Mouse (Mus musculus) lung, embryonic 14.5 days (tissue): ENCODE data around the gene Fgf11. TPM values are rescaled to one million over a fixed set of nuclear protein-coding genes. Genes with fewer than 3 reads are reported as not detected.

Experiments
- ATAC-seq: fragments of 200-750 bp; cut with Nextera tagmentation; 2 replicates; pipeline ENCODE4 v1.8.0; 2017; ENCODE audit warnings: mild to moderate bottlenecking, moderate TSS enrichment, moderate library complexity; ENCODE audit not compliant: insufficient read depth
- DNase-seq: peaks from one replicate; pipeline ENCODE4 v3.0.0-alpha.2; 2015
- H3K27ac ChIP-seq: fragments of 300-500 bp; sonication (generic); 2 replicates; pipeline ENCODE4 v1.5.1; 2014; ENCODE audit warnings: low read depth, mild to moderate bottlenecking, moderate library complexity
- H3K27me3 ChIP-seq: fragments of 300-500 bp; sonication (generic); 2 replicates; pipeline ENCODE4 v1.6.1; 2014; ENCODE audit warnings: low read length, control low read depth; ENCODE audit not compliant: insufficient read depth
- H3K36me3 ChIP-seq: fragments of 300-500 bp; sonication (generic); 2 replicates; pipeline ENCODE4 v1.6.1; 2014; ENCODE audit warnings: control low read depth; ENCODE audit not compliant: insufficient read depth
- H3K4me1 ChIP-seq: fragments of 300-500 bp; sonication (generic); 2 replicates; pipeline ENCODE4 v1.6.1; 2014; ENCODE audit warnings: antibody characterized with exemption, control low read depth; ENCODE audit not compliant: insufficient read depth
- H3K4me2 ChIP-seq: fragments of 300-500 bp; sonication (generic); 2 replicates; pipeline ENCODE4 v1.6.1; 2014; ENCODE audit warnings: mild to moderate bottlenecking
- H3K4me3 ChIP-seq: fragments of 300-500 bp; sonication (generic); 2 replicates; pipeline ENCODE4 v1.5.1; 2014; ENCODE audit warnings: low read depth, low read length
- H3K9ac ChIP-seq: fragments of 300-500 bp; sonication (generic); 2 replicates; pipeline ENCODE4 v1.6.1; 2014
- H3K9me3 ChIP-seq: fragments of 300-500 bp; sonication (generic); 2 replicates; pipeline ENCODE4 v1.6.1; 2016; ENCODE audit warnings: low read depth, low read length, control low read depth
- CTCF ChIP-seq: IDR thresholded peaks from 2 replicates; pipeline ENCODE4 v1.5.1; 2016; ENCODE audit warnings: antibody characterized with exemption, low read depth
- WGBS: fragments of 180-500 bp; shearing (Covaris S2); extraction: QIAGEN DNeasy Blood & Tissue Kit; methylation state at CpG from one replicate; pipeline ENCODE4 v1.1.7; 2014; 5-methylcytosine and 5-hydroxymethylcytosine counted together
- polyA plus RNA-seq: library from polyadenylated mRNA; unstranded; fragments of >200 nt; fragmentation: Nextera tagmentation; extraction: Ambion mirVana; gene quantifications from 2 replicates; pipeline ENCODE4 v1.2.1, GENCODE M21; 2014

Fgf11 gene
- polyA plus RNA-seq, 1 experiment from 2014 or later, result 1.6 TPM

- 37% methylated on average over 9 of the region's 9 CpGs for WGBS
- peak overlapping the region; percentile 88 for H3K4me2 ChIP-seq
- ATAC-seq (no peak), DNase-seq (no peak)
- H3K4me3 ChIP-seq, result peak overlapping the region; percentile 54
- peaks cover 20% of the 10 kb centered on the region for H3K4me1 ChIP-seq
- H3K9me3 ChIP-seq, result no peaks in the 10 kb centered on the region
- peak overlapping the region; percentile 99 for H3K27ac ChIP-seq
- H3K36me3 ChIP-seq, result 0 out of 2 replicates have a peak, but pooled peaks cover 4% of the 10 kb centered on the region
- no peak for TF ChIP-seq CTCF
- peak overlapping the region; percentile 84 for H3K9ac ChIP-seq
- no peaks in the 10 kb centered on the region for H3K27me3 ChIP-seq
Observed at GRCm38 (mm10) chr11:69757303-69758089, 44.2 kb downstream of the Fgf11 start.

GRCm38 (mm10) chr11:69754701-69755100 lies 47.0 kb downstream of the Fgf11 start:
- H3K9ac ChIP-seq, result no peak overlapping the region
- TF ChIP-seq CTCF, result peak; percentile 63
- H3K27ac ChIP-seq, result no peak overlapping the region
- peak; percentile 83 for DNase-seq
- H3K4me2 ChIP-seq, result no peak overlapping the region; the same call in 1 of the 2 replicates
- ATAC-seq, result no peak
- peaks cover 10% of the 10 kb centered on the region for H3K4me1 ChIP-seq
- no peak overlapping the region for H3K4me3 ChIP-seq
- H3K36me3 ChIP-seq, result 0 out of 2 replicates have a peak, but pooled peaks cover 4% of the 10 kb centered on the region
- no peaks in the 10 kb centered on the region for H3K27me3 ChIP-seq
- H3K9me3 ChIP-seq, result no peaks in the 10 kb centered on the region
- 40% methylated on average over 3 of the region's 3 CpGs for WGBS

DNA sequence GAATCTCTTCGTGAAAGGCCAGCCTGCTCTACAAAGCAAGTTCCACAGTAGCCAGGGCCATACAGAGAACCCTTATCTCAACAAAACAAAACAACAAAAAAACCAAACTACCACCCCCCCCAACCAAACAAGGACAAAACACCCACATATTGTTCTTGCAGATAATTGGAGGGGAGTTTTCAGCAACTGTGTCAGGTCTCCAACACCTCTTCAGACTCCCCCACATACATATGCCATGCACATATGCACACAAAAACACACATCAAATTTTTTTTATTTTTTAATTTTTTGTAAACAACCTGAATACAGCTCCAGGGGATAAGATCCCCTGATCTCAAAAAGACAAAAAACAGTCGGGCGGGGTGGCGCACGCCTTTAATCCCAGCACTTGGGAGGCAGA lies 47.4 kb downstream of the Fgf11 start:
- Histone ChIP-seq H3K4me3 (no peak overlapping the region), H3K9me3 (no peaks in the 10 kb centered on the region), H3K36me3 (0 out of 2 replicates have a peak, but pooled peaks cover 7% of the 10 kb centered on the region), H3K4me2 (no peak overlapping the region), H3K9ac (no peak overlapping the region), H3K27ac (no peak overlapping the region), H3K4me1 (peaks cover 8% of the 10 kb centered on the region), H3K27me3 (no peaks in the 10 kb centered on the region)
- no peak for DNase-seq
- 84% methylated on average over 5 of the region's 5 CpGs for whole genome bisulfite sequencing
- TF ChIP-seq CTCF, result no peak
- no peak for ATAC-seq

- Histone ChIP-seq H3K27me3 (no peaks in the 10 kb centered on the region), H3K27ac (peak overlapping the region; percentile 2; the same call in 1 of the 2 replicates), H3K4me3 (no peak overlapping the region), H3K4me1 (peaks cover 8% of the 10 kb centered on the region), H3K9me3 (no peaks in the 10 kb centered on the region), H3K36me3 (peaks cover 12% of the 10 kb centered on the region), H3K9ac (no peak overlapping the region), H3K4me2 (no peak overlapping the region)
- DNase-seq (no peak), ATAC-seq (no peak)
- no peak for TF ChIP-seq CTCF
Observed at GRCm38 (mm10) chr11:69752686-69753085, 49.0 kb downstream of the Fgf11 start.

DNA sequence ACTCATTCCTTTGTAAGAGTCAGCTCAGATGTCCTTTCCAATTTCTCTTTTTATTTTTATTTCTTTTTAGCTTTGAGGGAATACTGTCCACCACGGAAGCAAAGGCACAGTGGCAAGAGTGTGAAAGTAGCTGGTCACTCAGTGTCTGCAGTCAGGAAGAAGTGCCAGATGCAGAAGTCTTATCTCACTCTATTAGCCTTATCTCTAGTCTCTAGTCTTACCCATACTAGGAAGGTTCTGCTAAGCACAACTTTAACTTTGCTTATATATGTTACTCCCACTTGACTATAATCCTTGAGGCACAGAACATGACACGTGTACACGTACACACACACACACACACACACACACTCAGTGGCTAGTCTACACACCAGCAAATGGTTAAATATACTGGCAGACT lies 50.0 kb downstream of the Fgf11 start:
- 0 out of 2 replicates have a peak, but pooled peaks cover 3% of the 10 kb centered on the region for H3K4me1 ChIP-seq
- no peak overlapping the region for H3K4me2 ChIP-seq
- no peaks in the 10 kb centered on the region for H3K27me3 ChIP-seq
- H3K36me3 ChIP-seq, result peaks cover 21% of the 10 kb centered on the region
- no peak overlapping the region for H3K4me3 ChIP-seq
- ATAC-seq (no peak), DNase-seq (no peak)
- no peak overlapping the region for H3K9ac ChIP-seq
- H3K27ac ChIP-seq, result no peak overlapping the region
- WGBS, result 58% methylated on average over 3 of the region's 3 CpGs
- no peak for TF ChIP-seq CTCF
- no peaks in the 10 kb centered on the region for H3K9me3 ChIP-seq

Other genes starting within 250 kb of the Fgf11 start
- gene Efnb3, start 241.7 kb downstream of the Fgf11 start, polyA plus RNA-seq, result 2.8 and 3.3 TPM in 2 replicates
- 27.1 and 33.6 TPM in 2 replicates for gene Wrap53, start 221.6 kb downstream of the Fgf11 start, polyA plus RNA-seq
- gene Trp53, start 221.5 kb downstream of the Fgf11 start, polyA plus RNA-seq, result 178 and 202 TPM in 2 replicates
- gene Atp1b2, start 195.9 kb downstream of the Fgf11 start, polyA plus RNA-seq, result 6.9 and 9.8 TPM in 2 replicates
- gene Shbg, start 184.0 kb downstream of the Fgf11 start, polyA plus RNA-seq, result not detected in 2 replicates
- gene Sat2, start 179.8 kb downstream of the Fgf11 start, polyA plus RNA-seq, result 18.0 and 18.3 TPM in 2 replicates
- 26.8 and 31.2 TPM in 2 replicates for gene Fxr2, start 168.9 kb downstream of the Fgf11 start, polyA plus RNA-seq
- not detected in 2 replicates for gene Sox15, start 146.5 kb downstream of the Fgf11 start, polyA plus RNA-seq
- 29.4 and 32.2 TPM in 2 replicates for gene Mpdu1, start 139.2 kb downstream of the Fgf11 start, polyA plus RNA-seq
- gene Cd68, start 135.7 kb downstream of the Fgf11 start, polyA plus RNA-seq, result 12.1 and 13.5 TPM in 2 replicates
- 695 and 712 TPM in 2 replicates for gene Eif4a1, start 129.4 kb downstream of the Fgf11 start, polyA plus RNA-seq
- 78.7 and 95.0 TPM in 2 replicates for gene Senp3, start 119.8 kb downstream of the Fgf11 start, polyA plus RNA-seq
- 0.64 and 0.93 TPM in 2 replicates for gene Tnfsf13, start 116.1 kb downstream of the Fgf11 start, polyA plus RNA-seq
- 10.0 and 11.6 TPM in 2 replicates for gene Tnfsf12, start 106.0 kb downstream of the Fgf11 start, polyA plus RNA-seq
- 4.4 and 5.3 TPM in 2 replicates for gene Tnfsfm13, start 105.8 kb downstream of the Fgf11 start, polyA plus RNA-seq
- 50.4 and 50.5 TPM in 2 replicates for gene Polr2a, start 43.2 kb downstream of the Fgf11 start, polyA plus RNA-seq
- 0.12 and 0.20 TPM in 2 replicates for gene Slc35g3, start 39.9 kb downstream of the Fgf11 start, polyA plus RNA-seq
- gene Zbtb4, start 35.9 kb downstream of the Fgf11 start, polyA plus RNA-seq, result 2.5 TPM in 2 replicates
- gene Chrnb1, start 5.9 kb downstream of the Fgf11 start, polyA plus RNA-seq, result 12.1 and 14.6 TPM in 2 replicates
- 4.3 and 5.0 TPM in 2 replicates for gene Tmem102, start 3.8 kb upstream of the Fgf11 start, polyA plus RNA-seq
- gene Gm39566, start 13.4 kb upstream of the Fgf11 start, polyA plus RNA-seq, result not detected in 2 replicates
- not detected in 2 replicates for gene Spem2, start 16.6 kb upstream of the Fgf11 start, polyA plus RNA-seq
- not detected in 2 replicates for gene Spem1, start 20.3 kb upstream of the Fgf11 start, polyA plus RNA-seq
- gene Nlgn2, start 35.9 kb upstream of the Fgf11 start, polyA plus RNA-seq, result 6.6 and 7.8 TPM in 2 replicates
- gene Tmem256, start 36.7 kb upstream of the Fgf11 start, polyA plus RNA-seq, result 443 and 457 TPM in 2 replicates
- 115 and 118 TPM in 2 replicates for gene Plscr3, start 44.5 kb upstream of the Fgf11 start, polyA plus RNA-seq
- 5.9 and 6.1 TPM in 2 replicates for gene Tnk1, start 56.9 kb upstream of the Fgf11 start, polyA plus RNA-seq
- not detected in 2 replicates for gene Tmem95, start 76.2 kb upstream of the Fgf11 start, polyA plus RNA-seq
- 6.2 and 7.5 TPM in 2 replicates for gene Kctd11, start 79.5 kb upstream of the Fgf11 start, polyA plus RNA-seq
- gene Acap1, start 93.7 kb upstream of the Fgf11 start, polyA plus RNA-seq, result 0.38 and 0.83 TPM in 2 replicates
- gene 2810408A11Rik, start 99.1 kb upstream of the Fgf11 start, polyA plus RNA-seq, result 11.3 and 14.1 TPM in 2 replicates
- gene Neurl4, start 99.2 kb upstream of the Fgf11 start, polyA plus RNA-seq, result 12.5 and 13.1 TPM in 2 replicates
- 67.5 and 78.6 TPM in 2 replicates for gene Gps2, start 112.0 kb upstream of the Fgf11 start, polyA plus RNA-seq
- 1,945 and 2,006 TPM in 2 replicates for gene Eif5a, start 120.1 kb upstream of the Fgf11 start, polyA plus RNA-seq
- gene Ybx2, start 133.9 kb upstream of the Fgf11 start, polyA plus RNA-seq, result 4.7 and 6.1 TPM in 2 replicates
- 14.9 and 19.0 TPM in 2 replicates for gene Slc2a4, start 146.3 kb upstream of the Fgf11 start, polyA plus RNA-seq
- gene Cldn7, start 162.9 kb upstream of the Fgf11 start, polyA plus RNA-seq, result 76.7 and 86.4 TPM in 2 replicates
- 25.4 and 28.3 TPM in 2 replicates for gene Ctdnep1, start 179.3 kb upstream of the Fgf11 start, polyA plus RNA-seq
- gene Elp5, start 180.7 kb upstream of the Fgf11 start, polyA plus RNA-seq, result 108 and 113 TPM in 2 replicates
- 444 and 455 TPM in 2 replicates for gene Gabarap, start 189.3 kb upstream of the Fgf11 start, polyA plus RNA-seq
- gene Phf23, start 193.9 kb upstream of the Fgf11 start, polyA plus RNA-seq, result 41.1 and 42.8 TPM in 2 replicates
- gene Dvl2, start 198.7 kb upstream of the Fgf11 start, polyA plus RNA-seq, result 36.2 and 40.8 TPM in 2 replicates
- gene Acadvl, start 213.6 kb upstream of the Fgf11 start, polyA plus RNA-seq, result 57.6 and 58.9 TPM in 2 replicates
- gene Dlg4, start 215.1 kb upstream of the Fgf11 start, polyA plus RNA-seq, result 5.9 and 7.4 TPM in 2 replicates